Mouse (Mus musculus) lung, adult 2 months (tissue): ENCODE results near the gene Srr. TPM values are rescaled to one million over a fixed set of nuclear protein-coding genes. Genes with fewer than 3 reads are reported as not detected.

Experiments
- DNase-seq: peaks from one replicate; pipeline ENCODE4 v3.0.0; 2022
- H3K4me1 ChIP-seq: fragments of 200-500 bp; 2 replicates; pipeline ENCODE4 v1.6.1; 2011; ENCODE audit warnings: low read length; ENCODE audit not compliant: control insufficient read depth, insufficient read depth
- H3K4me3 ChIP-seq: fragments of 200-500 bp; replicated peaks from 2 replicates; pipeline ENCODE3; 2011; ENCODE audit warnings: low read depth, mild to moderate bottlenecking, control low read depth, low read length; ENCODE audit errors: extremely low read depth
- CTCF ChIP-seq: fragments of 200-500 bp; IDR thresholded peaks from 2 replicates; pipeline ENCODE4 v1.5.1; 2011; ENCODE audit warnings: mild to moderate bottlenecking, low read length, control low read depth; ENCODE audit not compliant: insufficient read depth
- POLR2A ChIP-seq: fragments of 200-500 bp; IDR thresholded peaks from 2 replicates; pipeline ENCODE4 v1.6.1; 2011; ENCODE audit warnings: low read depth, mild to moderate bottlenecking, control low read depth, low read length, borderline replicate concordance; ENCODE audit errors: extremely low read depth
- WGBS: fragments of 180-500 bp; shearing (Covaris S2); methylation state at CpG from one replicate; pipeline ENCODE4 v1.1.7; 2018; 5-methylcytosine and 5-hydroxymethylcytosine counted together
- polyA plus RNA-seq: library from polyadenylated mRNA; depleted of rRNA; stranded (reverse); fragments of >200 nt; gene quantifications from 2 replicates; pipeline ENCODE4 v1.2.3, GENCODE M21; 2012

Gene Srr
- polyA plus RNA-seq, 1 experiment = 11.4 TPM

GRCm38 (mm10) chr11:74909978-74910377 lies 15.8 kb downstream of the Srr start:
- H3K4me3 ChIP-seq = no peak overlapping the region
- TF ChIP-seq CTCF (no peak), POLR2A (no peak)
- 90% methylated on average over 4 of the region's 4 CpGs for WGBS
- H3K4me1 ChIP-seq = no peaks in the 10 kb centered on the region
- DNase-seq = no peak

- no peak for DNase-seq
- H3K4me3 ChIP-seq = no peak overlapping the region
- H3K4me1 ChIP-seq = no peaks in the 10 kb centered on the region
- TF ChIP-seq CTCF = no peak
- no peak for TF ChIP-seq POLR2A
- 73% methylated on average over 12 of the region's 12 CpGs for WGBS
Measured at GRCm38 (mm10) chr11:74908618-74909399, 16.9 kb downstream of the Srr start.

GRCm38 (mm10) chr11:74907850-74908249 lies 17.9 kb downstream of the Srr start:
- Histone ChIP-seq H3K4me1 (no peaks in the 10 kb centered on the region), H3K4me3 (no peak overlapping the region)
- 94% methylated on average over 6 of the region's 6 CpGs for WGBS
- no peak for DNase-seq
- TF ChIP-seq CTCF = no peak
- TF ChIP-seq POLR2A = no peak

GRCm38 (mm10) chr11:74902416-74902815 lies 23.3 kb downstream of the Srr start:
- no peak for TF ChIP-seq POLR2A
- TF ChIP-seq CTCF = no peak
- Histone ChIP-seq H3K4me1 (peaks cover 5% of the 10 kb centered on the region; the same call in 1 of the 2 replicates), H3K4me3 (no peak overlapping the region)
- DNase-seq = no peak
- WGBS = 90% methylated on average over 5 of the region's 5 CpGs

DNA sequence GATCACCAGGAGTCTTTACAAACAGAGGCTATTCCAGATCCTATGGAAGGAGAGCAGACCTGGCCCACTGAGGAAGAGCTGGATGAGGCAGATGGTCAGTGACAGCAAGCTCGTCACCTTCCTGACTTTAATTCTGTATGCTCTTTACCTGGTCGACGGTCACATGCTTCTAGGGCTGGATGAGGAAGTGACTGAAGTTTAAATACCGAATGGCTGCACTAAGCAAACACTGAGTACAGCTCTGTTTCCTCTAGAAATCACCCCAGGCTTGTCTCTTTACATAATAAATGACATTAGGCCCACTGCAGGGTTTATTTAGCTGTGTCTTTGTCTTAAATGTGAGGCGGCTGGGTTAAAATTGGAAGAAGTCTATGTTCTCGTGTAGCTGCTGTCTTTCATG lies 24.2 kb downstream of the Srr start:
- 69% methylated on average over 6 of the region's 6 CpGs for WGBS
- TF ChIP-seq CTCF (no peak), POLR2A (no peak)
- no peak for DNase-seq
- H3K4me1 ChIP-seq = peaks cover 5% of the 10 kb centered on the region; the same call in 1 of the 2 replicates
- no peak overlapping the region for H3K4me3 ChIP-seq

DNA sequence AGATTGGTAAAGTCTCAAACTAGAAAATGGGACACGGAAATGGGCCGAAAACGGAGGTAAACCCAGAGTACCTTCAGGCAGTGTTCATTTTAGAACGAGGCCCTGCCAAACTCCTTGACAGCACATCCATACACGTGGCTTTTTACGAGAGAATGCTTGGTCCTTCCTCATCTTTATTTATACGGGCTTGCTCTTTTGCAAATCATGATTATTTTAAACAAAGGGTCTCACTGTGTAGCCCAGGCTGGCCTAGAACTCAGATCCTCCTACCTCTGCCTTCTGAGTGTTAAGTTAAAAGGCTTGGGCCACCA lies 27.3 kb downstream of the Srr start:
- WGBS = 0% methylated on average over 7 of the region's 7 CpGs
- DNase-seq = no peak
- H3K4me1 ChIP-seq = peaks cover 5% of the 10 kb centered on the region; the same call in 1 of the 2 replicates
- TF ChIP-seq POLR2A (no peak), CTCF (no peak)
- H3K4me3 ChIP-seq = peak overlapping the region; percentile 87

DNA sequence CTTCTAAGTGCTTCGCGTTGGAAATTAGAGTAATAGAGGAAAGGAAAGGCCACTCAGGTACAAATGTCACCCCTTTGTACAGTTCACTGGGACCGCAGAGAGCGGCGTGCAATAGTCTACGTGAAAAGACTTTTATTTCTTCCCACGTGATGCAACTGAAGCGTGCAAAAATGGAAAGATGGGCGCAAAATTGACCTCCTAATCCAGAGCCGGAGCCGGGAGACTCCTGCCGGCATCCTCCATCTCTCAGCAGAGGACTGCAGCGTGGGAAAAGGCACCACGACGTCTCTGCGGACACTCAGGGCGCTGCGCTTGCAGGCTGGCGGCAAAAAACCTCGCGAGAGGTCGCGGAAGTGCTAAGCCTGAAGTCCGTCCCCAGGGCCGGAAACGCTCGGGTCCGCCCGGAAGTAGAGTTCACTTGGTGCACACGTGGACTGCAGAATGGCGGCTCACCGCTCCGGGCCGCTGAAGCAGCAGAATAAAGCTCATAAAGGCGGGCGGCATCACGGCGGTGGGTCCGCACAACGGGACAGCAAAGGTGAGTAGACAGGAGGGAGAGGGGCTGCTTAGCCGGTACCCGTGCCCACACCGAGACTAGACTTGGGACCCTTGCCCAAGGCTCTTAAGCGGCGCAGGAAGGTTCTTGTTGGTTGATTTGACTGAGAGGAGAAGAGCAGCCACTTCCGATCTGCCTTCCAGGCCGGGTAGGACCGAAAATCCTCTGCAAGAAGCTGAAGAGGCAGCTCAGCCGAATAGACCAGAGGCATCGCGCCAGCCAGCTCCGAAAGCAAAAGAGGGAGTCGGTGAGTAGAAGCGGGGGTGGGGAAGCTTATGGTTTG lies 27.9 kb downstream of the Srr start, which contains the start of gene Tsr1:
Tsr1 (plus strand) TSS at position 394 of the 839 bp plus-strand sequence.
- WGBS = under 1% methylated on average over 54 of the region's 54 CpGs
- TF ChIP-seq POLR2A (peak; percentile 74; the same call in 1 of the 2 replicates), CTCF (no peak)
- DNase-seq = peak; percentile 86
- Histone ChIP-seq H3K4me1 (peaks cover 5% of the 10 kb centered on the region; the same call in 1 of the 2 replicates), H3K4me3 (peak within 1 kb of the TSS; percentile 87)

- DNase-seq = peak; percentile 67
- Histone ChIP-seq H3K4me1 (peaks cover 5% of the 10 kb centered on the region; the same call in 1 of the 2 replicates), H3K4me3 (peak within 1 kb of the TSS; percentile 87)
- TF ChIP-seq CTCF (no peak), POLR2A (0 out of 2 replicates have a peak, but pooled peaks have one; percentile 5)
- under 1% methylated on average over 67 of the region's 74 CpGs for WGBS
Measured at GRCm38 (mm10) chr11:74896901-74897677, 28.7 kb downstream of the Srr start, which contains the start of gene Sgsm2. TSS of gene Sgsm2 (minus strand) at chr11:74897060.

- peaks cover 3% of the 10 kb centered on the region; the same call in 1 of the 2 replicates for H3K4me1 ChIP-seq
- peak; percentile 74 for DNase-seq
- WGBS = 2% methylated on average over 48 of the region's 55 CpGs
- TF ChIP-seq CTCF (peak; percentile 20; the same call in 1 of the 2 replicates), POLR2A (no peak)
- H3K4me3 ChIP-seq = peak overlapping the region; percentile 87
Measured at GRCm38 (mm10) chr11:74895980-74896900, 29.5 kb downstream of the Srr start.
